Mouse (Mus musculus) MEL (cell line): ENCODE data around the gene Ing3. TPM values are rescaled to one million over a fixed set of nuclear protein-coding genes. Genes with fewer than 3 reads are reported as not detected.

Source experiments
- DNase-seq: peaks from one replicate; pipeline ENCODE4 v3.0.0; 2011; ENCODE audit warnings: low read depth, low spot score
- H3K27ac ChIP-seq: 2 replicates; pipeline ENCODE4 v1.5.1; 2012; ENCODE audit warnings: low read depth, mild to moderate bottlenecking, control low read depth, low read length, moderate library complexity; ENCODE audit not compliant: control insufficient read depth
- H3K27me3 ChIP-seq, 2 experiments: fragments of 150-350 bp in 1 of 2; sonication (generic) in 1 of 2; 2 replicates each; pipeline ENCODE4 v1.6.1; 2012; ENCODE audit warnings: low read length in 2 of 2, mild to moderate bottlenecking in 2 of 2, improper control_type of control experiment in 1 of 2, moderate library complexity in 1 of 2; ENCODE audit not compliant: insufficient read depth in 2 of 2, control insufficient read depth in 1 of 2
- H3K36me3 ChIP-seq, 2 experiments: 2 replicates each; pipeline ENCODE4 v1.6.1; 2012 to 2014; ENCODE audit warnings: low read length in 2 of 2, improper control_type of control experiment in 1 of 2, inconsistent platforms in 1 of 2, mild to moderate bottlenecking in 1 of 2; ENCODE audit not compliant: insufficient read depth in 2 of 2, control insufficient read depth in 1 of 2
- H3K4me1 ChIP-seq, 2 experiments: fragments of 150-350 bp in 1 of 2; sonication (generic) in 1 of 2; 2 replicates each; pipeline ENCODE4 v1.6.1; 2012; ENCODE audit warnings: low read length in 2 of 2, improper control_type of control experiment in 1 of 2, mild to moderate bottlenecking in 1 of 2; ENCODE audit not compliant: insufficient read depth in 2 of 2, control insufficient read depth in 1 of 2
- H3K4me3 ChIP-seq, 2 experiments: fragments of 150-350 bp in 1 of 2; sonication (generic) in 1 of 2; 2 replicates each; pipeline ENCODE4 v1.5.1; 2012; ENCODE audit warnings: low read depth in 2 of 2, low read length in 2 of 2, mild to moderate bottlenecking in 2 of 2, moderate library complexity in 2 of 2, control low read depth in 1 of 2, improper control_type of control experiment in 1 of 2; ENCODE audit not compliant: control insufficient read depth in 1 of 2, insufficient read depth in 1 of 2
- H3K79me2 ChIP-seq: 2 replicates; pipeline ENCODE4 v1.6.1; 2012; ENCODE audit warnings: mild to moderate bottlenecking, low read length, moderate library complexity; ENCODE audit not compliant: control insufficient read depth, poor library complexity, insufficient read depth
- H3K9ac ChIP-seq: 2 replicates; pipeline ENCODE4 v1.6.1; 2012; ENCODE audit warnings: low read depth, mild to moderate bottlenecking, control low read depth, low read length, moderate library complexity; ENCODE audit not compliant: control insufficient read depth, poor library complexity, severe bottlenecking
- H3K9me3 ChIP-seq: fragments of 150-350 bp; sonication (generic); replicated peaks from 2 replicates; pipeline ENCODE4 v1.6.1; 2012; ENCODE audit warnings: mild to moderate bottlenecking, low read length, improper control_type of control experiment, moderate library complexity; ENCODE audit not compliant: insufficient read depth
- CTCF ChIP-seq, 3 experiments: IDR thresholded peaks in 2 of 3; conservative IDR thresholded peaks in 1 of 3; 2 replicates each; pipeline ENCODE4 v1.5.1; 2011 to 2012; ENCODE audit warnings: low read length in 3 of 3, low read depth in 2 of 3, mild to moderate bottlenecking in 2 of 3, improper control_type of control experiment in 1 of 3, inconsistent platforms in 1 of 3, mixed read lengths in 1 of 3, moderate library complexity in 1 of 3; ENCODE audit not compliant: control insufficient read depth in 1 of 3, insufficient read depth in 1 of 3, poor library complexity in 1 of 3, severe bottlenecking in 1 of 3
- ELF1 ChIP-seq: IDR thresholded peaks from 2 replicates; pipeline ENCODE4 v1.6.1; 2014; ENCODE audit warnings: low read depth, mild to moderate bottlenecking, inconsistent platforms, low read length, improper control_type of control experiment, moderate library complexity
- EP300 ChIP-seq, 2 experiments: IDR thresholded peaks; 2 replicates each; pipeline ENCODE4 v1.6.1; 2011; ENCODE audit warnings: improper control_type of control experiment in 2 of 2, low read length in 2 of 2, low read depth in 1 of 2, mild to moderate bottlenecking in 1 of 2
- ETS1 ChIP-seq: IDR thresholded peaks from 2 replicates; pipeline ENCODE4 v1.6.1; 2012; ENCODE audit warnings: low read depth, mild to moderate bottlenecking, inconsistent platforms, low read length, improper control_type of control experiment, moderate library complexity
- GABPA ChIP-seq: IDR thresholded peaks from 2 replicates; pipeline ENCODE4 v1.6.1; 2012; ENCODE audit warnings: low read depth, mild to moderate bottlenecking, inconsistent platforms, low read length, improper control_type of control experiment, moderate library complexity
- GATA1 ChIP-seq: IDR thresholded peaks from 2 replicates; pipeline ENCODE4 v1.6.1; 2011; ENCODE audit warnings: low read depth, low read length, improper control_type of control experiment
- HCFC1 ChIP-seq: IDR thresholded peaks from 2 replicates; pipeline ENCODE4 v1.6.1; 2012; ENCODE audit warnings: low read depth, mild to moderate bottlenecking, inconsistent platforms, low read length, improper control_type of control experiment, moderate library complexity
- JUND ChIP-seq: IDR thresholded peaks from 2 replicates; pipeline ENCODE4 v1.6.1; 2011; ENCODE audit warnings: low read depth, mild to moderate bottlenecking, improper control_type of control experiment, low read length
- MAX ChIP-seq: IDR thresholded peaks from 2 replicates; pipeline ENCODE4 v1.6.1; 2011; ENCODE audit warnings: low read length, improper control_type of control experiment
- MAZ ChIP-seq: IDR thresholded peaks from 2 replicates; pipeline ENCODE4 v1.6.1; 2012; ENCODE audit warnings: low read depth, mild to moderate bottlenecking, inconsistent platforms, low read length, improper control_type of control experiment
- MEF2A ChIP-seq: IDR thresholded peaks from 2 replicates; pipeline ENCODE4 v1.6.1; 2014; ENCODE audit warnings: low read depth, mild to moderate bottlenecking, inconsistent platforms, low read length, improper control_type of control experiment; ENCODE audit not compliant: poor library complexity, insufficient replicate concordance, severe bottlenecking; ENCODE audit errors: extremely low read depth
- MYB ChIP-seq: IDR thresholded peaks from 2 replicates; pipeline ENCODE4 v1.6.1; 2011; ENCODE audit warnings: mild to moderate bottlenecking, low read depth, low read length, improper control_type of control experiment
- MYC ChIP-seq: IDR thresholded peaks from 2 replicates; pipeline ENCODE4 v1.6.1; 2011; ENCODE audit warnings: low read depth, mild to moderate bottlenecking, low read length, improper control_type of control experiment, moderate library complexity
- NELFE ChIP-seq: IDR thresholded peaks from 2 replicates; pipeline ENCODE4 v1.6.1; 2011; ENCODE audit warnings: low read depth, low read length, improper control_type of control experiment
- POLR2A ChIP-seq, 2 experiments: IDR thresholded peaks; 2 replicates each; pipeline ENCODE4 v1.6.1; 2011 to 2012; ENCODE audit warnings: low read length in 2 of 2, mild to moderate bottlenecking in 2 of 2, control low read depth in 1 of 2, improper control_type of control experiment in 1 of 2, low read depth in 1 of 2, moderate library complexity in 1 of 2; ENCODE audit not compliant: control insufficient read depth in 1 of 2, insufficient read depth in 1 of 2, poor library complexity in 1 of 2
- RAD21 ChIP-seq: IDR thresholded peaks from 2 replicates; pipeline ENCODE4 v1.6.1; 2011; ENCODE audit warnings: mild to moderate bottlenecking, low read depth, low read length, improper control_type of control experiment
- RCOR1 ChIP-seq: IDR thresholded peaks from 2 replicates; pipeline ENCODE4 v1.6.1; 2012; ENCODE audit warnings: low read depth, mild to moderate bottlenecking, inconsistent platforms, low read length, improper control_type of control experiment
- SMC3 ChIP-seq: IDR thresholded peaks from 2 replicates; pipeline ENCODE4 v1.6.1; 2011; ENCODE audit warnings: low read depth, low read length, improper control_type of control experiment
- TAL1 ChIP-seq: IDR thresholded peaks from 2 replicates; pipeline ENCODE4 v1.6.1; 2012; ENCODE audit warnings: mild to moderate bottlenecking, inconsistent platforms, low read length, moderate library complexity, mixed read lengths
- TBP ChIP-seq: IDR thresholded peaks from 2 replicates; pipeline ENCODE4 v1.8.0; 2011; ENCODE audit warnings: low read depth, low read length, improper control_type of control experiment
- UBTF ChIP-seq: IDR thresholded peaks from 2 replicates; pipeline ENCODE4 v1.6.1; 2012; ENCODE audit warnings: low read depth, mild to moderate bottlenecking, inconsistent platforms, low read length, improper control_type of control experiment, moderate library complexity, borderline replicate concordance; ENCODE audit not compliant: insufficient read depth
- USF1 ChIP-seq: IDR thresholded peaks from 2 replicates; pipeline ENCODE4 v1.6.1; 2014; ENCODE audit warnings: low read depth, mild to moderate bottlenecking, inconsistent platforms, low read length, improper control_type of control experiment, moderate library complexity
- USF2 ChIP-seq, 2 experiments: IDR thresholded peaks; 2 replicates each; pipeline ENCODE4 v1.6.1; 2011 to 2012; ENCODE audit warnings: improper control_type of control experiment in 2 of 2, low read length in 2 of 2, borderline replicate concordance in 1 of 2, inconsistent platforms in 1 of 2, low read depth in 1 of 2, mild to moderate bottlenecking in 1 of 2; ENCODE audit not compliant: insufficient read depth in 1 of 2
- ZKSCAN1 ChIP-seq: IDR thresholded peaks from 2 replicates; pipeline ENCODE4 v1.6.1; 2012; ENCODE audit warnings: low read depth, mild to moderate bottlenecking, inconsistent platforms, low read length, improper control_type of control experiment, moderate library complexity
- ZNF384 ChIP-seq: IDR thresholded peaks from 2 replicates; pipeline ENCODE4 v1.6.1; 2012; ENCODE audit warnings: low read depth, mild to moderate bottlenecking, inconsistent platforms, low read length, improper control_type of control experiment
- polyA plus RNA-seq, 2 experiments: library from polyadenylated mRNA; stranded (reverse) in 1 of 2; unstranded in 1 of 2; fragments of >175 nt in 1 of 2; fragments of >200 nt in 1 of 2; gene quantifications; 2 replicates each; pipeline versions ENCODE4 v1.2.1 to v1.2.4; 2012; ENCODE audit warnings: low replicate concordance in 2 of 2, low read depth in 1 of 2; ENCODE audit not compliant: insufficient read length in 2 of 2, insufficient read depth in 1 of 2, missing spikeins in 1 of 2
- total RNA-seq: library from RNA; depleted of rRNA; stranded (reverse); fragments of 300-350 nt; gene quantifications from 2 replicates; pipeline ENCODE4 v1.2.3, GENCODE M21; 2012

The Ing3 gene
- total and polyA plus RNA-seq, 3 experiments = 13.4 to 16.5 TPM; not detected in 1

DNA sequence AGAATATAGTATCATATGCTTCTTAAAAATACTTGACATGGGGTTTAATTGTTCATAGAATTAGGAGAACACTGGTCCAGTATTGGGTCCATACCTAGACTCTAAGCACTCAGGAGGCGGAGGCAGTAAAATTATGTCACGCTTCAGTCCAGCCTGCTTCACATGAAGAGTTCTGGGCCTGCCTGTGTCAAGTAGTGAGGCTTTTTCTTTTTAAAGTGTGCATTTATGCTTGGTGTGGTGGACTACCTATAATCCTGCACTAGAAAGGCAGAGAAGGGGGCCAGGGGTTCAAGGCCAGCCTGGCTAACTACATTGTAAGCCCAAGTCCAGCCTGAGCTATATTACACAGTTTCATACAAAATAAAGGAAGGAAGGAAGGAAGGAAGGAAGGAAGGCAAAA, 38.2 kb downstream of the Ing3 start:
- Histone ChIP-seq H3K27me3 (no peaks in the 10 kb centered on the region), H3K36me3 (no peaks in the 10 kb centered on the region), H3K27ac (no peak overlapping the region), H3K9ac (no peak overlapping the region), H3K4me1 (no peaks in the 10 kb centered on the region), H3K4me3 (no peak overlapping the region), H3K9me3 (no peaks in the 10 kb centered on the region), H3K79me2 (no peaks in the 10 kb centered on the region)
- no peak for DNase-seq
- no peak for TF ChIP-seq ZNF384
- TF ChIP-seq TBP = no peak
- TF ChIP-seq NELFE = no peak
- TF ChIP-seq USF2 (IDR thresholded peaks at IDR 0.05; ENCODE audit: borderline replicate concordance in 1 of 2, insufficient read depth in 1 of 2, low read depth in 1 of 2, low read length in 2 of 2) = no peak
- TF ChIP-seq ZKSCAN1 = no peak
- no peak for TF ChIP-seq POLR2A (IDR thresholded peaks at IDR 0.05; ENCODE audit: control insufficient read depth in 1 of 2, insufficient read depth in 1 of 2, low read depth in 1 of 2, low read length in 2 of 2, poor library complexity in 1 of 2)
- no peak for TF ChIP-seq RCOR1
- TF ChIP-seq MYB = no peak
- TF ChIP-seq RAD21 = no peak
- TF ChIP-seq GATA1 = no peak
- no peak for TF ChIP-seq EP300 (IDR thresholded peaks at IDR 0.05; ENCODE audit: low read depth in 1 of 2, low read length in 2 of 2)

DNA sequence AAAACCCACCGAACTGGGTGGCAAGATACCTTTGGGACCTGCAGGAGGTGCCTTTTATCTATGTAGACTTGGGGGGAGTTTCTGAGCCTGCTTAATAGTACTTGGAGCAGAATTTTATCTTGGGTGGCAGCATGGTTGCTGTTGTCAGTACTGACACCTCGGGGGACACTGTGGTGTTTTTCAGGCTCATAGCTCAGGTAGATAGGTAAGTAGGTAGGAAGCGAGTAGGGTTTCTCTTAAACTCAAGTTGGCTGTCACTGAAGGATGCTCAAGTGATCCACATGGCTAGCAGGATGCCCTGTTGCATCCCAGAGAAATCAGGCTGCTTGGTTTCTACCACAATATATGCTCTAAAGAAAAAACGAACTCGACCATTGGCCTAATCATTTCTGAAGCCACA, 38.9 kb downstream of the Ing3 start:
- Histone ChIP-seq H3K36me3 (no peaks in the 10 kb centered on the region), H3K9ac (no peak overlapping the region), H3K27me3 (no peaks in the 10 kb centered on the region), H3K79me2 (no peaks in the 10 kb centered on the region), H3K4me3 (no peak overlapping the region), H3K9me3 (no peaks in the 10 kb centered on the region), H3K4me1 (no peaks in the 10 kb centered on the region), H3K27ac (no peak overlapping the region)
- no peak for DNase-seq
- TF ChIP-seq HCFC1 = no peak
- TF ChIP-seq RCOR1 = no peak
- TF ChIP-seq TAL1 = no peak

DNA sequence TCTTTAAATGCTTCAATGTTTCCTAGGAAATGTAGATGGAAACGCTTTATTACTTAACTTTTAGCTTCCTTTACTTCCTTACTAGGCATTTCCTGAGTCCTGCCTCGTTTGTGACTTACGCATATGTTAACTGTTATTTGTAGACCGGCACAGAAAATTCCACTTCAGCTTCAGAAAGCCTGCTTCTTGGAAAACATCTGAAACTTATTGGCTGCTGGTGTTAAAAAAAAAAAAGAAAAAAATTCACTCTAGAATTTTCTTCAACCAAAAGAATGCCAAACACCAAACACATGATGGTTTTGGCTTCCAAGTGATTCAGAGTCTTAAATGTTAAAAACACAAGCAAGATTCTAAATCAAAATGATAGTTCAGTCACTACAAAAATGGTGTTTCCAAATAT, 39.7 kb downstream of the Ing3 start:
- Histone ChIP-seq H3K27ac (no peak overlapping the region), H3K9ac (no peak overlapping the region), H3K4me3 (no peak overlapping the region), H3K36me3 (no peaks in the 10 kb centered on the region), H3K79me2 (no peaks in the 10 kb centered on the region), H3K4me1 (no peaks in the 10 kb centered on the region), H3K9me3 (no peaks in the 10 kb centered on the region), H3K27me3 (no peaks in the 10 kb centered on the region)
- no peak for DNase-seq
- no peak for TF ChIP-seq GATA1
- no peak for TF ChIP-seq MAZ
- TF ChIP-seq ETS1 = no peak
- TF ChIP-seq MYC = no peak
- no peak for TF ChIP-seq TAL1
- TF ChIP-seq ELF1 = no peak
- no peak for TF ChIP-seq SMC3
- no peak for TF ChIP-seq NELFE
- no peak for TF ChIP-seq UBTF
- TF ChIP-seq MEF2A = no peak
- no peak for TF ChIP-seq JUND
- no peak for TF ChIP-seq CTCF (IDR thresholded peaks at IDR 0.05 in 2 of 3, conservative IDR thresholded peaks at IDR 0.05 in 1 of 3; ENCODE audit: control insufficient read depth in 1 of 3, insufficient read depth in 1 of 3, low read depth in 2 of 3, low read length in 3 of 3, poor library complexity in 1 of 3, severe bottlenecking in 1 of 3)
- TF ChIP-seq GABPA = no peak
- no peak for TF ChIP-seq USF1
- TF ChIP-seq MAX = no peak
